Mouse (Mus musculus) lung, postnatal 14 days (tissue): ENCODE measurements around the gene Eml1.

Experiments used
- DNase-seq: peaks from one replicate; pipeline ENCODE4 v3.0.0; 2021

The Eml1 gene

GRCm38 (mm10) chr12:108374689-108375088 is 3.9 kb downstream of the Eml1 start:
- DNase-seq, result no peak

GRCm38 (mm10) chr12:108378379-108379133 is 7.8 kb downstream of the Eml1 start:
- DNase-seq, result no peak

GRCm38 (mm10) chr12:108386476-108387232 is 15.9 kb downstream of the Eml1 start:
- peak; percentile 41 for DNase-seq

- DNase-seq, result no peak
These were observed 19.0 kb downstream of the Eml1 start for GRCm38 (mm10) chr12:108389718-108390117.

GRCm38 (mm10) chr12:108392254-108393044 is 21.7 kb downstream of the Eml1 start:
- no peak for DNase-seq

GRCm38 (mm10) chr12:108393082-108393481 is 22.3 kb downstream of the Eml1 start:
- no peak for DNase-seq

GRCm38 (mm10) chr12:108393637-108394036 is 22.9 kb downstream of the Eml1 start:
- DNase-seq, result peak; percentile 87

- DNase-seq, result no peak
These were observed 24.0 kb downstream of the Eml1 start for GRCm38 (mm10) chr12:108394534-108395284.

- no peak for DNase-seq
These were observed 24.5 kb downstream of the Eml1 start for GRCm38 (mm10) chr12:108395285-108395660.

- no peak for DNase-seq
These were observed 25.6 kb downstream of the Eml1 start for GRCm38 (mm10) chr12:108396081-108396947.

GRCm38 (mm10) chr12:108398681-108399080 is 27.9 kb downstream of the Eml1 start:
- DNase-seq, result no peak

- no peak for DNase-seq
These were observed 28.4 kb downstream of the Eml1 start for GRCm38 (mm10) chr12:108399191-108399590.

- DNase-seq, result no peak
These were observed 30.2 kb downstream of the Eml1 start for GRCm38 (mm10) chr12:108400951-108401350.

- peak; percentile 45 for DNase-seq
These were observed 33.2 kb downstream of the Eml1 start for GRCm38 (mm10) chr12:108403957-108404356.

- no peak for DNase-seq
These were observed 38.3 kb downstream of the Eml1 start for GRCm38 (mm10) chr12:108409100-108409499.

GRCm38 (mm10) chr12:108410416-108411208 is 39.9 kb downstream of the Eml1 start:
- DNase-seq, result no peak

- no peak for DNase-seq
These were observed 44.2 kb downstream of the Eml1 start for GRCm38 (mm10) chr12:108414932-108415331.

GRCm38 (mm10) chr12:108419570-108419969 is 48.8 kb downstream of the Eml1 start:
- no peak for DNase-seq

- DNase-seq, result no peak
These were observed 50.7 kb downstream of the Eml1 start for GRCm38 (mm10) chr12:108421477-108421876.

- peak; percentile 53 for DNase-seq
These were observed 51.7 kb downstream of the Eml1 start for GRCm38 (mm10) chr12:108422495-108422857.
